Mouse (Mus musculus) hindbrain, postnatal 0 days (tissue): ENCODE results near the gene Dnaaf3. TPM values are rescaled to one million over a fixed set of nuclear protein-coding genes. Genes with fewer than 3 reads are reported as not detected.
"Not testable (repeated sequence)": the region's sequence is repeated elsewhere in the genome, so short reads cannot be mapped to it uniquely, and the experiment has no call there.

Experiments used
- ATAC-seq: fragments of 200-750 bp; cut with Nextera tagmentation; 2 replicates; pipeline ENCODE4 v1.8.0; 2017; ENCODE audit warnings: mild to moderate bottlenecking, moderate TSS enrichment, moderate library complexity
- DNase-seq: peaks from one replicate; pipeline ENCODE4 v3.0.0-alpha.2; 2015; ENCODE audit warnings: low spot score
- H3K27ac ChIP-seq: fragments of 300-500 bp; sonication (generic); 2 replicates; pipeline ENCODE4 v1.5.1; 2014; ENCODE audit warnings: mild to moderate bottlenecking
- H3K27me3 ChIP-seq: fragments of 300-500 bp; sonication (generic); 2 replicates; pipeline ENCODE4 v1.6.1; 2014; ENCODE audit warnings: low read length, mixed read lengths; ENCODE audit not compliant: insufficient read depth
- H3K36me3 ChIP-seq: fragments of 300-500 bp; sonication (generic); 2 replicates; pipeline ENCODE4 v1.6.1; 2014; ENCODE audit warnings: low read length, mixed read lengths; ENCODE audit not compliant: insufficient read depth
- H3K4me1 ChIP-seq: fragments of 300-500 bp; sonication (generic); 2 replicates; pipeline ENCODE4 v1.6.1; 2014; ENCODE audit warnings: antibody characterized with exemption, low read length, mixed read lengths; ENCODE audit not compliant: insufficient read depth
- H3K4me2 ChIP-seq: fragments of 300-500 bp; sonication (generic); 2 replicates; pipeline ENCODE4 v1.6.1; 2014; ENCODE audit warnings: low read depth, mild to moderate bottlenecking, low read length, moderate library complexity, mixed read lengths
- H3K4me3 ChIP-seq: fragments of 300-500 bp; sonication (generic); 2 replicates; pipeline ENCODE4 v1.5.1; 2014; ENCODE audit warnings: low read length
- H3K9ac ChIP-seq: fragments of 300-500 bp; sonication (generic); replicated peaks from 2 replicates; pipeline ENCODE4 v1.6.1; 2014; ENCODE audit warnings: mild to moderate bottlenecking, low read length, moderate library complexity, mixed read lengths
- H3K9me3 ChIP-seq: fragments of 300-500 bp; sonication (generic); 2 replicates; pipeline ENCODE4 v1.6.1; 2016; ENCODE audit warnings: low read length, mixed read lengths
- CTCF ChIP-seq: IDR thresholded peaks from 2 replicates; pipeline ENCODE4 v1.5.1; 2016; ENCODE audit warnings: antibody characterized with exemption, control low read depth, low read depth
- WGBS: fragments of 180-500 bp; shearing (Covaris S2); extraction: QIAGEN DNeasy Blood & Tissue Kit; methylation state at CpG from one replicate; pipeline ENCODE4 v1.1.7; 2014; 5-methylcytosine and 5-hydroxymethylcytosine counted together
- polyA plus RNA-seq: library from polyadenylated mRNA; unstranded; fragments of >200 nt; fragmentation: Nextera tagmentation; extraction: Ambion mirVana; gene quantifications from 2 replicates; pipeline ENCODE4 v1.2.1, GENCODE M21; 2015
- total RNA-seq: library from RNA; depleted of rRNA; stranded (reverse); fragments of >200 nt; gene quantifications from 2 replicates; pipeline ENCODE4 v1.2.3, GENCODE M21; 2014; rRNA removed

Gene Dnaaf3
- total RNA-seq, result 2.1 and 3.8 TPM in 2 replicates
- polyA plus RNA-seq, result 2.0 and 2.6 TPM in 2 replicates

- H3K4me2 ChIP-seq, result peak within 1 kb of the TSS; percentile 58
- H3K4me1 ChIP-seq, result no peaks in the 10 kb centered on the region
- TF ChIP-seq CTCF, result no peak
- H3K9ac ChIP-seq, result peak within 1 kb of the TSS; percentile 28
- 1% methylated on average over 28 of the region's 28 CpGs for WGBS
- H3K4me3 ChIP-seq, result peak within 1 kb of the TSS; percentile 28
- no peaks in the 10 kb centered on the region for H3K9me3 ChIP-seq
- DNase-seq (peak; percentile 82), ATAC-seq (peak; percentile 80)
- H3K36me3 ChIP-seq, result no peaks in the 10 kb centered on the region
- peaks cover 9% of the 10 kb centered on the region; the same call in 1 of the 2 replicates for H3K27me3 ChIP-seq
- no peak within 1 kb of the TSS for H3K27ac ChIP-seq
These were observed at the start of gene Dnaaf3 for GRCm38 (mm10) chr7:4532005-4532729. Gene Dnaaf3, minus strand, starts transcription at chr7:4532453.

- H3K36me3 ChIP-seq, H3K27me3 ChIP-seq, ATAC-seq, H3K4me2 ChIP-seq, H3K27ac ChIP-seq, H3K4me3 ChIP-seq, H3K9ac ChIP-seq, H3K4me1 ChIP-seq, DNase-seq, H3K9me3 ChIP-seq: not testable (repeated sequence)
- 89% methylated on average over 2 of the region's 3 CpGs for WGBS
These were observed 49.2 kb upstream of the Dnaaf3 start for GRCm38 (mm10) chr7:4581481-4581880.

- H3K27me3 ChIP-seq, H3K4me1 ChIP-seq, H3K9me3 ChIP-seq, ATAC-seq, H3K9ac ChIP-seq, H3K27ac ChIP-seq, H3K36me3 ChIP-seq, H3K4me2 ChIP-seq, DNase-seq, H3K4me3 ChIP-seq: not testable (repeated sequence)
- 60% methylated on average over 2 of the region's 2 CpGs for WGBS
These were observed 40.1 kb upstream of the Dnaaf3 start for GRCm38 (mm10) chr7:4572361-4572760.

GRCm38 (mm10) chr7:4562660-4563059 is 30.4 kb upstream of the Dnaaf3 start:
- H3K4me1 ChIP-seq, result no peaks in the 10 kb centered on the region
- no peak overlapping the region for H3K4me3 ChIP-seq
- no peak overlapping the region for H3K4me2 ChIP-seq
- H3K27ac ChIP-seq, result no peak overlapping the region
- H3K9ac ChIP-seq, result no peak overlapping the region
- H3K9me3 ChIP-seq, result no peaks in the 10 kb centered on the region
- no peaks in the 10 kb centered on the region for H3K27me3 ChIP-seq
- 83% methylated on average over 3 of the region's 3 CpGs for WGBS
- ATAC-seq (no peak), DNase-seq (no peak)
- H3K36me3 ChIP-seq, result no peaks in the 10 kb centered on the region
- TF ChIP-seq CTCF, result no peak

- 67% methylated on average over 6 of the region's 6 CpGs for WGBS
- Histone ChIP-seq H3K4me2 (peak overlapping the region; percentile 34), H3K27me3 (no peaks in the 10 kb centered on the region), H3K4me3 (no peak overlapping the region), H3K9ac (no peak overlapping the region), H3K36me3 (no peaks in the 10 kb centered on the region), H3K9me3 (no peaks in the 10 kb centered on the region), H3K27ac (no peak overlapping the region), H3K4me1 (no peaks in the 10 kb centered on the region)
- no peak for ATAC-seq
- no peak for DNase-seq
- no peak for TF ChIP-seq CTCF
These were observed 24.9 kb upstream of the Dnaaf3 start for GRCm38 (mm10) chr7:4557167-4557560.

GRCm38 (mm10) chr7:4556256-4557166 is 24.3 kb upstream of the Dnaaf3 start:
- peak overlapping the region; percentile 38 for H3K4me2 ChIP-seq
- peak; percentile 97 for TF ChIP-seq CTCF
- no peak overlapping the region for H3K4me3 ChIP-seq
- DNase-seq, result peak; percentile 94
- H3K9ac ChIP-seq, result no peak overlapping the region
- WGBS, result 19% methylated on average over 15 of the region's 15 CpGs
- no peaks in the 10 kb centered on the region for H3K4me1 ChIP-seq
- H3K36me3 ChIP-seq, result no peaks in the 10 kb centered on the region
- peak; percentile 95 for ATAC-seq
- no peak overlapping the region for H3K27ac ChIP-seq
- H3K9me3 ChIP-seq, result no peaks in the 10 kb centered on the region
- no peaks in the 10 kb centered on the region for H3K27me3 ChIP-seq
